Mouse (Mus musculus): Measurements from ENCODE around the gene Klhl29. TPM values are rescaled to one million over a fixed set of nuclear protein-coding genes. Genes with fewer than 3 reads are reported as not detected.
"Not testable (repeated sequence)": the region's sequence is repeated elsewhere in the genome, so short reads cannot be mapped to it uniquely, and the experiment has no call there.

Gene Klhl29
- polyA plus RNA-seq, 1 experiment: 8.7 TPM

- DNase-seq (ENCODE audit: low spot score): no peak
Measured at GRCm38 (mm10) chr12:5358497-5358896, 17.0 kb downstream of the Klhl29 start.

- DNase-seq (ENCODE audit: low spot score): no peak
Measured at GRCm38 (mm10) chr12:5353416-5353815, 22.1 kb downstream of the Klhl29 start.

- DNase-seq (ENCODE audit: low spot score): no peak
Measured at GRCm38 (mm10) chr12:5352771-5353170, 22.7 kb downstream of the Klhl29 start.

DNA sequence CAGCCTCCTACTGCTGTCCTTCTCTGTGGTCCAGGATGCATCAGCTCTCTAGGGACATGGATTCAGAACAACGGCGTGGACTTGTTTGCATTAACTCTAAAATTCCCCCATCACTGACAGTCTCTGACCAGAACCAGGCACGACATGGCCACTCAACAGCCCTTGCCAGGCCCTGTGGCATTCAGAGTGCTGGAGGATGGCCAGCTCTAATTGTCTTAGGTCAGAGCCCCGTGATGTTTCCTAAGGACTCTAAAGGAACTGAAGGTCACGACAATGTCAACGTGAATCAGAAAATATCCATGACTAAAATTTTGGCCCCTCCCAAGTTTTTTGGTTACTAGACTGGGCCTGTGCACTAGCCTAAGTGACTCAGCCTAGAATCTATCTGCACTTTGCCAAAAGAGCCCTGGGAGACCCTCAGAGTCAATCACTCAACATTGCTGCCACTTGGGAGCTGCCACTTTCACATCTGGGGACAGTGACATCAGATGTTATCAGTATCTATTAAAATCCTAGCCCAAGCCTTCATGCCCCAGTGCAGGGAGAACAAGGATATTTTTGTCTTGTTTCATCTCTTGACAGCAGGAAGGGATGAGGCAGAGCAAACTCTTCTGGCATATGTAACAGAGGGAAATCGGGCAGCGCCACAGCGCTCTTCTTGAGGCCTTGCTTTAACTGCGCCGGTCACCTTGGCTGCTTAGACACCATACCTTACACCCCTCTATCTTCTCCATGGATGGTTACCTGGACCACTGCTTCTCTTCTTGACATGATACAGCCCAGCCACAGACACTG is 24.8 kb downstream of the Klhl29 start:
- no peak for DNase-seq (ENCODE audit: low spot score)

DNA sequence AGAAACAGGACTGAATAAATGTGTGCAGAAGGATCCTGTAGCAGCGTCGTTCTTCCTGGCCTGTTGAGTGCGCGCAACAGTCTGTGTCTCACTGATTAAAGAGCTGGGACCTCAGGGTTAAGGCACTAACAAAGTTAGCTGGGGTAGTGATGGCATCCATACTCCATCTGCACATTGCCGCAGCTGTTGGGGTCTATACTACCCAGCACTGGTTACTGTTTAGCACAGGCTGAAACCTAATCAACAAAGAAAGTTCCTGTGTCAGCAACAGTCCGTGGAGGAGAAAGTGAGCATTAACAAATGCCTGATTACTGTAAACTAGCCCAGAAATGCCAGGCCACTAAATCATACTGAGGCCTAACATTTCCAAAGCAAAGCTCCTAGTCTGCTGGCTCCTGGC is 30.4 kb downstream of the Klhl29 start:
- DNase-seq (ENCODE audit: low spot score): no peak

DNA sequence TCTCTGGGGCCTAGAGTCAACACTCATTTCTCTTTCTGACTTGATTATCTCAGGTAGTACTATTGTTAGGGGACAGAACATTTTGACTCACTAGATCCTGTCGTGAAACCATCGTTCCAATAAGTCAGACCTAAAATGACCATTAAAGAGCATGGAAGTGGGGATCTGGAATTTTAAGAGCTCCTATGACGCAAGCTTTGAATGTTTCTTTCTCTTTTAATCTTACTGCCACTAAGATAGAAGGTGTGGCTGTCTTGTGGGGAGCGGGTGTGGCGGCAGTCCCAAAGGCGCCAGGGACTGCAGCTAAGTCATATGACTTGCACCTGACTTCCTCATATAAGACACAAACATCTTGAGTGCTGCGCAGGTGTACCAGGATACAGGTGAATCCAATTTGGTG is 31.0 kb downstream of the Klhl29 start:
- not testable (repeated sequence) for DNase-seq (ENCODE audit: low spot score)

DNA sequence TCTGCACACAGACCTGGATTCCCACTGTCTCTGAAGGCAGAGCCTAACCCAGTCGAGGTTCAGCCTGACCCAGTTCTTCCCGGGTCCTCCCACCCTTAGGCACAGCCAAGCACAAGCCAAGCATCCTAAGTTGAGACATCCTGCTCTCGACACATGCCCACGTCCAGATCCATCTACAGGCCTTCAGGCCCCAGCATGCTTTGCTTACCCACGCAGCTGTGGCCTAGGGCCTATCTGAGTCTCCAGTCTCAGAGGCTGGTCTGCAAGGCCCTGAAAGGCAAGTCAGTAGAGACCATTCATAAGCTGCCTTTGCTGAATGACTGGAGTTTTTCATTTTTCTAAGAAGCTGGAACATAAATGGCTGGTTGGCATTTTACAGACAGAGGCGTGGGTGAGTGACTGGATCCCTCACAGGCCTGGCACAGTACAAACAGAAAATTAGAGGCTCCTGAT is 35.3 kb downstream of the Klhl29 start:
- no peak for DNase-seq (ENCODE audit: low spot score)

- DNase-seq (ENCODE audit: low spot score): no peak
Measured at GRCm38 (mm10) chr12:5336927-5337712, 38.4 kb downstream of the Klhl29 start.

- DNase-seq (ENCODE audit: low spot score): no peak
Measured at GRCm38 (mm10) chr12:5336331-5336730, 39.2 kb downstream of the Klhl29 start.

- no peak for DNase-seq (ENCODE audit: low spot score)
Measured at GRCm38 (mm10) chr12:5334956-5335355, 40.5 kb downstream of the Klhl29 start.

DNA sequence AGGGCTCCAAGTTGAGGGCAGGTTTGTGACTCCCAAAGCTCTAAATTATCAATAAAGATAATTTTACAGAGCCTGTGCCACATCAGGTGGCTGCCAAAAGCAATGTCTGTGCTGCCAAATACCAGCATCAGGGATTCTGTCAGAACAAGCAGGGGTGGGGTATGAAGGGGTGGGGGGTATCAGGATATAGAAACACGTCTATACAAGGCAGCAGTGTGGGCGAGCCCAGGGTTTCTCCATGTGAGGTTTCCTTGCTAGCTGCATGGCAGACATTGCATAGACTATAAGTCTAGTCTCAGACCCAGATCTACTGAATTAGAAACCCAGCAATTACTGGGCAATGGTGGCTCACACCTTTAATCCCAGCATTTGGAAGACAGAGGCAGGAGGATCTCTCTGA is 41.3 kb downstream of the Klhl29 start:
- DNase-seq (ENCODE audit: low spot score): no peak

DNA sequence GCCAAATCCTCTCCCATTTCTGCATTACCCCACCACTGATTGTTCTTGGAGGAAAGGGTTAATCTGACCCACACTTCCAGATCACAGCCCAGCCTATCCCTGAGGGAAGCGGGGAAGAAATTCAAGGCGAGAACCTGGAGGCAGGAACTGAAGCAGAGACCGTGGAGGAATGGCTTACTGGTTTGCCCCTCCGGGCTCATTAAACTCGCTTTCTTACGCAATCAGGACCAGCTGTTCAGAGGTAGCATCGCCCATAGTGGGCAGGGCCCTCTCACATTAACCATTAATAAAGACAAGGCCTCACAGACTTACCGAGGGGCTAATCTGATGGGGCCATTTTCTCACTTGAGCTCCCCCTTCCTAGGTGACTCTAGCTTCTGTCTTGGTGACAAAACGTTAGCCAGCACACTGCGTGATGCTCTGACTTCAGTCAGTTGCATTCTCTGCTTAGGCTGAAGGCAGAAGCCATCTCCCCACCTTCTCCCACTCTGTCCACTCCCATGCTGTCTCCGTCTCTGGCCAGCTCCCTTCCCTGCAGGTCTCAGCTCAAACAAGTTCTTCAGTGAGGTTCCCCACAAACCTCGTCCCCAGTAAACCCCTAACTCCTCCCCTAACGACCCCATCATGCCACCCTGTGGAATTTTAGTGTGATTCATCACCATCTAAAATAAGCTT is 43.5 kb downstream of the Klhl29 start:
- DNase-seq (ENCODE audit: low spot score): no peak

DNA sequence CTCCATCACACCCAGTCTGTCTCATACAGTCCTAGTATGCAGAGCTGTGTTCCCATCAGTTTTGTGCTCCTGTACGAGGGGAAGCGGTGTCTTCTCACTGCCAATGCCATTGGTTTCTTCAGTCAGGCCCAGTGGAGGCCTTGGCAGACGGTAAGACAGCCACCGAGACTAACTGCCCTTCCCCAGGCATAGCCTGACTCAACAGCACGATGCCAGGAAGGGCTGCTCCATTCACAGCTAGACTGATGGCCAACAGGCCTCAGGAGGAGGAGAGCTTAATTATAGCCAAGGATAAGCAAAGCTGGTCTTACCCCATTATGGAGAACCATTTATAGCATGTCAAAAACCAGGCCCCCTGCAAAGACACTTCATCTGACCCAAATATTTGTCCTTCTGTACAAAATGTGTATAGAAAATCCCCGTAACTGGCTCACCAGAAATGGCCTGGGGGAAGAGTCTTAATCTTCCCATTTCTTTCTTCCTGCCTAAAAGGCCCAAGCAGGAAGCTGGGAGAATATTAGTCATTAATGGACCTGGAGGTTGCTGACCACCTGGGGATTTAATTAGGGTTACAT is 44.9 kb downstream of the Klhl29 start:
- no peak for DNase-seq (ENCODE audit: low spot score)

GRCm38 (mm10) chr12:5322444-5323087 is 52.9 kb downstream of the Klhl29 start:
- no peak for DNase-seq (ENCODE audit: low spot score)

DNA sequence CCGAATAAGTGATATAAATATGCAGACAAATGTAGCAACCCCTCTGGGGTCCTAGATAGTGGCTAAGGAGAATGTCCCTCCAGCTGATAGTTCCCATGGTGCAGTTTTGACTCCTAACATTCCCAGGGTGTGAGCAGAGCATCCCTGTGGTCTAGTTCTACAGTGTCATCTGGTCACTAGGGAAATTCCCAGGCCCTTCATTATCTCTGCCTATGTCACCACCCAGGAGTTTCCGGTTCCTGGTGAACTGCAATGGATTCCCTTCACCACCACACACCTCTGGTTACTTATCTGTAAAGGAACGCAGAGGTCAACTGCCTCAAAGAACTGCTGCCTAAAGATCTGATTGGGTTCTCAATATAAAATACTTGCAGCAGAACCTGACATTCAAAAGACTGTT is 54.5 kb downstream of the Klhl29 start:
- DNase-seq (ENCODE audit: low spot score): no peak

GRCm38 (mm10) chr12:5319359-5319973 is 56.0 kb downstream of the Klhl29 start:
- DNase-seq (ENCODE audit: low spot score): no peak

GRCm38 (mm10) chr12:5316029-5316567 is 59.4 kb downstream of the Klhl29 start:
- no peak for DNase-seq (ENCODE audit: low spot score)

- no peak for DNase-seq (ENCODE audit: low spot score)
Measured at GRCm38 (mm10) chr12:5307923-5308322, 67.6 kb downstream of the Klhl29 start.

DNA sequence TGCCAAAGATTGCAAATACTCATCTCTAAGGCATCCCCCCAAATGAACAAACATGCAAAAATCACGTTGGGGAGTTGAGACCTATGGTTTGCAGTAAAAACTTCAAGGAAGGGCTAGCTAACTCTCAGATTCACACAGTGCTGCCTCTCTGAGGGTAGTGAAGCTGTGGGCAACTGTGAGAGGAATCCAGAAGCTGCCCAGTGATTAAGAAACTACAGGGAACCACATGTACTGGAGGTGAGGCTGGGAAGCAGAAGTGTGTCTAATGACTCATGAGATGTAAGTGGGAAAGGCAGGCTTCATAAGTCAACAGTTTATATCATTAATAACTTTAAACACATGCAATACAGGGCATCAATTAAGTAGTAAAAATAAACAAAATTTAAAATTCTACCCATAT is 70.0 kb downstream of the Klhl29 start:
- DNase-seq (ENCODE audit: low spot score): no peak

DNA sequence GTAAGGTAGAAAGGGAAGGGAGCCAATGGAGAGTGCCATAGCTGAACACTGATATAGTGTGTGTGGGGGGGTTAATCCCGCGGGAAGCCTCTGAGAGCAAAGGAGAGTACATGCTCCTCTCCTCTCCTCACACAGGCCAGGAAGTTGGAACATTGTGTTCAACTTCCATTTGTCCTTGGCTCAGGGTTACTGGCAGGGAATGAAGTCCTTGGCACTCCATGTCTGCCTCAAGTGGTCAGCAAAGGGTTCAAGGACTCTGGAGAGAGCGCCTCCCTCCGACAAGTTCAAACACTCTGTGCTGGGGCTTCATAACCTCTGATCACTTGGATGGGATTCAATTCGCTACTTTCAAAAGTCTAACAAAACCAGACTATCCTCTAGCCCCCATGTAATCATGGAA is 71.6 kb downstream of the Klhl29 start:
- DNase-seq (ENCODE audit: low spot score): no peak

DNA sequence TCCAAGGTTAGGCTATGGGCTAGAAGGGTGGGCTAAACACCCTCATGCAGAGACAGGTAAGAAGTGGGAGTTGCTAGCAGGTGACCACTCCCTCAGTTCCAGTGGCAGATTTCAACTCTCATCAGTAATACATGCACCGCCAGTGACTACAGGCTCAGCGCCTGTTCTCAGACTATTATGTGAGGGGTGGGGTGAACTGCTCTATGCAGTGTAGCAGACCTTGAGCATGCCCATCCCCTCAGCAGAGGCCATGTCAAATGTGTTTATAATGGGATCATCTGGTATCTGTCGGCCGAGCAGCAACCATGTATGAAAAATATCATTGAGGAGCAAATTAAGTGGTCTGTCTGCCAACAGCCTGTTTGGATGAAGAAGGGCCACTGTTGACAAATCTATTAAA is 72.4 kb downstream of the Klhl29 start:
- DNase-seq (ENCODE audit: low spot score): no peak
